Mouse (Mus musculus): ENCODE data around the gene Arhgdia.

The Arhgdia gene

GRCm38 (mm10) chr11:120581490-120582267 lies at the start of gene Arhgdia:
Arhgdia (minus strand) TSS chr11:120581624.
- DNase-seq, result peak; percentile 85 to 91

- no peak for DNase-seq
These were observed 49.0 kb upstream of the Arhgdia start for GRCm38 (mm10) chr11:120630401-120630871.

GRCm38 (mm10) chr11:120629911-120630310 lies 48.5 kb upstream of the Arhgdia start:
- DNase-seq, result no peak

- DNase-seq, result no peak
These were observed 47.9 kb upstream of the Arhgdia start for GRCm38 (mm10) chr11:120629341-120629730.

- no peak for DNase-seq
These were observed 47.3 kb upstream of the Arhgdia start for GRCm38 (mm10) chr11:120628601-120629340.

GRCm38 (mm10) chr11:120627468-120628300 lies 46.3 kb upstream of the Arhgdia start:
- DNase-seq, result no peak

- DNase-seq, result no peak
These were observed 45.5 kb upstream of the Arhgdia start for GRCm38 (mm10) chr11:120626785-120627467.

- DNase-seq, result no peak
These were observed 43.8 kb upstream of the Arhgdia start, which contains the start of gene Sirt7 for GRCm38 (mm10) chr11:120625152-120625775. Sirt7 (minus strand) TSS chr11:120625240.

- DNase-seq, result peak; percentile 84 to 87
These were observed 43.3 kb upstream of the Arhgdia start for GRCm38 (mm10) chr11:120624680-120625111.

GRCm38 (mm10) chr11:120623961-120624679 lies 42.7 kb upstream of the Arhgdia start:
- peak; percentile 53 to 60 for DNase-seq

GRCm38 (mm10) chr11:120622805-120623204 lies 41.4 kb upstream of the Arhgdia start:
- no peak for DNase-seq

- DNase-seq, result no peak
These were observed 38.8 kb upstream of the Arhgdia start for GRCm38 (mm10) chr11:120620195-120620594.

- DNase-seq, result no peak
These were observed 37.5 kb upstream of the Arhgdia start for GRCm38 (mm10) chr11:120618619-120619535.

- DNase-seq, result peak; percentile 87 to 96
These were observed 36.2 kb upstream of the Arhgdia start, which contains the start of gene Pcyt2 for GRCm38 (mm10) chr11:120617519-120618112. Pcyt2 (minus strand) TSS chr11:120617936.

- peak in 1 of 2 experiments; percentile 17 for DNase-seq
These were observed 35.3 kb upstream of the Arhgdia start for GRCm38 (mm10) chr11:120616617-120617294.

GRCm38 (mm10) chr11:120615606-120616203 lies 34.3 kb upstream of the Arhgdia start:
- peak in 1 of 2 experiments; percentile 20 for DNase-seq

GRCm38 (mm10) chr11:120615167-120615566 lies 33.7 kb upstream of the Arhgdia start:
- DNase-seq, result no peak

- DNase-seq, result peak in 1 of 2 experiments; percentile 31
These were observed 32.6 kb upstream of the Arhgdia start for GRCm38 (mm10) chr11:120613976-120614375.
